Mouse (Mus musculus): ENCODE measurements around the gene Rab37. TPM values are rescaled to one million over a fixed set of nuclear protein-coding genes. Genes with fewer than 3 reads are reported as not detected.

Gene Rab37
- polyA plus RNA-seq, 1 experiment: 0.99 TPM

DNA sequence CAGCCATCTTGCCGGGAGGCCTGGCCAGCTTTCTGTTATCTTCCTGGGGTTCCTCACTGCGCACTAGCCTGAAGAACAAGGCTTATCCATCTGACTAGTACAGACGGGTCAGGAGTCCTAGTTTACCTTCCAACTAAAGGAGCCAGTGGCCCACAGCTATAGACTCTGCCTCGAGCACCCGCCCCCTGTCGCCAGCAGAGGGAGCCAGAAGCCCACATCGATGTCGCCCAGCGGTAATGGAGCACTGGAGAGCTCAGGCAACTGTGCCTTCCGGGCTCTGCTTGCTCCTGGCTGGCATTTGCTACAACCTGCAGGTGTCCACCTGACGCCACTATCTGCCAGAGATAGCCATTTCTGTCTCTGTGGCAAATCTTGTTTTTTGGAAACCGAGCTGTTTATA is 111.1 kb downstream of the Rab37 start:
- TF ChIP-seq POLR2A (IDR thresholded peaks at IDR 0.05; ENCODE audit: insufficient read depth, low read length) (no peak), CTCF (IDR thresholded peaks at IDR 0.05; ENCODE audit: low read depth, low read length) (peak; percentile 93)
- Histone ChIP-seq H3K9ac (ENCODE audit: low read depth, poor library complexity, severe bottlenecking) (no peak overlapping the region), H3K4me3 (ENCODE audit: low read depth, low read length) (no peak overlapping the region), H3K9me3 (replicated peaks; ENCODE audit: control insufficient read depth, insufficient read depth, low read length, poor library complexity, severe bottlenecking) (no peaks in the 10 kb centered on the region), H3K36me3 (ENCODE audit: control insufficient read depth, insufficient read depth, low read length, poor library complexity, severe bottlenecking) (no peaks in the 10 kb centered on the region), H3K27ac (ENCODE audit: insufficient read depth, low read length) (no peak overlapping the region), H3K27me3 (ENCODE audit: control insufficient read depth, insufficient read depth, low read length, poor library complexity, severe bottlenecking) (no peaks in the 10 kb centered on the region), H3K4me1 (ENCODE audit: control insufficient read depth, insufficient read depth, low read length) (no peaks in the 10 kb centered on the region)

DNA sequence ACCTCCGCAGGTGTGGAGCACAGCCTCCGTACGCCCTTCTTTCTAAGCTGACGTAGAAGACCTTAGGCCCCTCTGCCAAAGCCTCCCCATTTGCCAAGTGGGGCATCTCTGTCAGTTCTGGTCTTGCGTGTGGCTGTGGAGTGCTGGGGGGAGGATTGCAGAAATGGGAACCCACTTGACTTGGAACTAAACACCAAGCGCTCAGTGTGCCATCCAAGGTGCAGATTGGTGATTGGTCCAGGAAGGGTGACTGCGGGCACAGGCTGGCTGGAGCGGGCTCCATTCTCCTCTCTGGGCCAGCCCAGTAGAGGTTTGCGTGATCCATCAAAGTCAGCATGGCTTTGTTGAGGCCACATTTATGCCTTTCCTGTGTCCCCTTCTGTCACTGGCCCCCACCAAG is 111.5 kb downstream of the Rab37 start:
- no peak overlapping the region for H3K9ac ChIP-seq (ENCODE audit: low read depth, poor library complexity, severe bottlenecking)
- no peaks in the 10 kb centered on the region for H3K27me3 ChIP-seq (ENCODE audit: control insufficient read depth, insufficient read depth, low read length, poor library complexity, severe bottlenecking)
- no peaks in the 10 kb centered on the region for H3K36me3 ChIP-seq (ENCODE audit: control insufficient read depth, insufficient read depth, low read length, poor library complexity, severe bottlenecking)
- TF ChIP-seq EP300 (IDR thresholded peaks at IDR 0.05; ENCODE audit: insufficient read depth, low read depth, low read length) (no peak), POLR2A (IDR thresholded peaks at IDR 0.05; ENCODE audit: insufficient read depth, low read length) (no peak), CTCF (IDR thresholded peaks at IDR 0.05; ENCODE audit: low read depth, low read length) (no peak)
- no peak overlapping the region for H3K27ac ChIP-seq (ENCODE audit: insufficient read depth, low read length)
- no peaks in the 10 kb centered on the region for H3K9me3 ChIP-seq (replicated peaks; ENCODE audit: control insufficient read depth, insufficient read depth, low read length, poor library complexity, severe bottlenecking)
- H3K4me3 ChIP-seq (ENCODE audit: low read depth, low read length): no peak overlapping the region
- no peaks in the 10 kb centered on the region for H3K4me1 ChIP-seq (ENCODE audit: control insufficient read depth, insufficient read depth, low read length)

DNA sequence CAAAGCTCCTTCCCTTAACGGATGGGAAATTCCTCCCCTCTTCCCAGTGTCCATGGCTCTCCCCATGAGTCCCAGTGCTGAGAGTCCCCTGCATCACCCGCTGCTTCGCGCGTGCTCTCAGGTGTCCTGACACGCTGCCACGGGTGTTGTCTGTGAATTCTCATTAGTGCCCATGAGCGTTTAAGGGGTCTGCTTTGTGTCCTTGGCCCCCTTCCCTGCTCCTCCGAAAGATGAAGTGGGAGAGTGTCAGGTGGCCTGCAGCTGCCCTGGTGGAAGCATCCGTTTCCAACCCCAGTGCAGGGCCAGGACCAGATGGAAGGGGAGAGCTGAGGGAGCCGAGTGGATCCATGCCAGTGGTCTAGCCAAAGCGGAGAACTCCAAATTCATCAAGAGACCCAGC is 116.9 kb downstream of the Rab37 start:
- H3K36me3 ChIP-seq (ENCODE audit: control insufficient read depth, insufficient read depth, low read length, poor library complexity, severe bottlenecking): no peaks in the 10 kb centered on the region
- H3K4me3 ChIP-seq (ENCODE audit: low read depth, low read length): no peak overlapping the region
- H3K9me3 ChIP-seq (replicated peaks; ENCODE audit: control insufficient read depth, insufficient read depth, low read length, poor library complexity, severe bottlenecking): no peaks in the 10 kb centered on the region
- peaks cover 2% of the 10 kb centered on the region for H3K4me1 ChIP-seq (ENCODE audit: control insufficient read depth, insufficient read depth, low read length)
- no peak overlapping the region for H3K9ac ChIP-seq (ENCODE audit: low read depth, poor library complexity, severe bottlenecking)
- H3K27ac ChIP-seq (ENCODE audit: insufficient read depth, low read length): no peak overlapping the region
- TF ChIP-seq EP300 (IDR thresholded peaks at IDR 0.05; ENCODE audit: insufficient read depth, low read depth, low read length): no peak
- no peak for TF ChIP-seq CTCF (IDR thresholded peaks at IDR 0.05; ENCODE audit: low read depth, low read length)
- no peak for TF ChIP-seq POLR2A (IDR thresholded peaks at IDR 0.05; ENCODE audit: insufficient read depth, low read length)
- no peaks in the 10 kb centered on the region for H3K27me3 ChIP-seq (ENCODE audit: control insufficient read depth, insufficient read depth, low read length, poor library complexity, severe bottlenecking)

DNA sequence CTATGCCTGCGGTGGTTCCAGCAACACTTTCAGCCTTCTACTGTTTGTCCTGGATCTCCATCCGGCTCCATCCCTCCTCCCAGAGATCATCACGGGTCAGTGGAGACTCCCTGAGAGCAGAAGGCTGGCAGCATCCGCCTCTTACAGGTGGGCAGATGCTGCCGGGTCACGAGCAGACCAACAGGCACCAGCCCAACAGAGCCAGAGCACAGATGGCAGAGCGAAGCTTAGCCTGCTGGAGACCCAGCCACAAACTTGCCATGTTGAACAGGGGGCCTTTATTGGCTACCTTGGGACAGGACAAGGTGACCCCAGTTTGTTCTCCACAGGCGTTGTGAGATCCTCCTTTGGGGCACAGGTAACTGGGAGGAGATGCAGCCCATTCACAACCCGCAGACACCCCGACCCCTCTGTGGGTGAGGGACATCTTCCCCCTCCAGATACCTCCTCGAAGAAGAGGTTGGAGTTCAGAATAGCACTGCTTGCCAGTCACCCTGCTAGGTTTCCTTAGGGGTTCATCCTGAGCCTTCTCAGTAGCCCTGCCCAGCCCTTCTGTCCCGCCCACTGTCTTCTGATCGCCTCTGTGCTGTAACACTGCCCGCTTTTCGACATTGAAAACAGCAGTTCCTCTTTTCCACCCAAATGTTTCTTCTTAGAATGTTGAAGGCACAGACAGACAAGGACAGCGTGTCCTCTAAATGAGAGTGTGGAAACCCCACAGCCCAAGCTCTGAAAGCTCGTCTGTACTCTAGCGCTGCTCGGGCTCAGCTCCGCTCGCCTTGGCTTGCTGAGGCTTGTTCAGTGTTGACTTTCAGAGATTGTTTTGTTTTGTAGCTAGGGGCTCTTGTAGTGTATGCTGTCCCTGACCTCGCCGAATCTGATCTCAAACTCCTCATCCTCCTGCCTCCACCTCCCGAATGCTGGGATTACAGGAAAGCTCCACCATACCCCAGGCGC is 117.8 kb downstream of the Rab37 start:
- peaks cover 2% of the 10 kb centered on the region for H3K4me1 ChIP-seq (ENCODE audit: control insufficient read depth, insufficient read depth, low read length)
- no peaks in the 10 kb centered on the region for H3K36me3 ChIP-seq (ENCODE audit: control insufficient read depth, insufficient read depth, low read length, poor library complexity, severe bottlenecking)
- no peak for TF ChIP-seq EP300 (IDR thresholded peaks at IDR 0.05; ENCODE audit: insufficient read depth, low read depth, low read length)
- TF ChIP-seq POLR2A (IDR thresholded peaks at IDR 0.05; ENCODE audit: insufficient read depth, low read length): no peak
- TF ChIP-seq CTCF (IDR thresholded peaks at IDR 0.05; ENCODE audit: low read depth, low read length): no peak
- H3K4me3 ChIP-seq (ENCODE audit: low read depth, low read length): no peak overlapping the region
- H3K27ac ChIP-seq (ENCODE audit: insufficient read depth, low read length): no peak overlapping the region
- no peaks in the 10 kb centered on the region for H3K9me3 ChIP-seq (replicated peaks; ENCODE audit: control insufficient read depth, insufficient read depth, low read length, poor library complexity, severe bottlenecking)
- H3K27me3 ChIP-seq (ENCODE audit: control insufficient read depth, insufficient read depth, low read length, poor library complexity, severe bottlenecking): no peaks in the 10 kb centered on the region
- H3K9ac ChIP-seq (ENCODE audit: low read depth, poor library complexity, severe bottlenecking): 0 out of 2 replicates have a peak overlapping the region, but pooled peaks have one; percentile 8

DNA sequence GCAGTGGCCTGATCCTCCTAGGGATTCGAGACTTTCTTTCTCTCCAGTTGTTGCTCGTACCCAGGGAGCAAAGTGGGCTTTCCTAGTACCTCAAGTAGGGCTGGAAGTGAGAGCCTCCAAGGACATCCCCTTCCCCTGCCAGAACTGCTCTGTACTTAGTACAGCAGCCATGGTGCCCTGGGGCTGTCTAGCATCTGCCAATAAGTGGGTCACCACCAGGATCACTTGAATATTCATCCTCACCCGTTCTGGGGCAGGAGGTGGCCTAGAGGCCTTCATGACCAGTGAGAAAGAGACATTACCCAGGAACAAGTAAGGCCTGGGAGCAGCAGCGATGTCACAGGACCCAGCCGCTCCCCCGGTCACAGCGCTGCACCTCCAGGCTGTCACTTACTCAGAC is 118.7 kb downstream of the Rab37 start:
- Histone ChIP-seq H3K36me3 (ENCODE audit: control insufficient read depth, insufficient read depth, low read length, poor library complexity, severe bottlenecking) (no peaks in the 10 kb centered on the region), H3K27ac (ENCODE audit: insufficient read depth, low read length) (no peak overlapping the region), H3K4me1 (ENCODE audit: control insufficient read depth, insufficient read depth, low read length) (peaks cover 2% of the 10 kb centered on the region), H3K9me3 (replicated peaks; ENCODE audit: control insufficient read depth, insufficient read depth, low read length, poor library complexity, severe bottlenecking) (no peaks in the 10 kb centered on the region), H3K4me3 (ENCODE audit: low read depth, low read length) (no peak overlapping the region), H3K27me3 (ENCODE audit: control insufficient read depth, insufficient read depth, low read length, poor library complexity, severe bottlenecking) (no peaks in the 10 kb centered on the region), H3K9ac (ENCODE audit: low read depth, poor library complexity, severe bottlenecking) (no peak overlapping the region)
- TF ChIP-seq CTCF (IDR thresholded peaks at IDR 0.05; ENCODE audit: low read depth, low read length) (no peak), EP300 (IDR thresholded peaks at IDR 0.05; ENCODE audit: insufficient read depth, low read depth, low read length) (no peak), POLR2A (IDR thresholded peaks at IDR 0.05; ENCODE audit: insufficient read depth, low read length) (no peak)

Other genes starting within 250 kb of the Rab37 start
- gene Gprc5c, start 240.3 kb upstream of the Rab37 start, polyA plus RNA-seq (2011; ENCODE audit: insufficient read depth, insufficient read length, low read depth, missing spikeins): 48.8 and 57.0 TPM in 2 replicates
- gene Cd300a, start 201.4 kb upstream of the Rab37 start, polyA plus RNA-seq (2011; ENCODE audit: insufficient read depth, insufficient read length, low read depth, missing spikeins): 0.78 and 2.3 TPM in 2 replicates
- not detected in 2 replicates for gene Cd300lb, start 157.0 kb upstream of the Rab37 start, polyA plus RNA-seq (2011; ENCODE audit: insufficient read depth, insufficient read length, low read depth, missing spikeins)
- not detected in 2 replicates for gene Cd300c, start 122.3 kb upstream of the Rab37 start, polyA plus RNA-seq (2011; ENCODE audit: insufficient read depth, insufficient read length, low read depth, missing spikeins)
- gene Cd300ld, start 101.5 kb upstream of the Rab37 start, polyA plus RNA-seq (2011; ENCODE audit: insufficient read depth, insufficient read length, low read depth, missing spikeins): not detected in 2 replicates
- gene Cd300c2, start 89.6 kb upstream of the Rab37 start, polyA plus RNA-seq (2011; ENCODE audit: insufficient read depth, insufficient read length, low read depth, missing spikeins): not detected in 2 replicates
- gene Cd300ld2, start 75.2 kb upstream of the Rab37 start, polyA plus RNA-seq (2011; ENCODE audit: insufficient read depth, insufficient read length, low read depth, missing spikeins): not detected in 2 replicates
- gene Cd300ld4, start 64.4 kb upstream of the Rab37 start, polyA plus RNA-seq (2011; ENCODE audit: insufficient read depth, insufficient read length, low read depth, missing spikeins): not detected in 2 replicates
- not detected in 2 replicates for gene Cd300ld5, start 53.7 kb upstream of the Rab37 start, polyA plus RNA-seq (2011; ENCODE audit: insufficient read depth, insufficient read length, low read depth, missing spikeins)
- gene Cd300ld3, start 43.0 kb upstream of the Rab37 start, polyA plus RNA-seq (2011; ENCODE audit: insufficient read depth, insufficient read length, low read depth, missing spikeins): not detected in 2 replicates
- not detected in 2 replicates for gene Cd300e, start 29.3 kb upstream of the Rab37 start, polyA plus RNA-seq (2011; ENCODE audit: insufficient read depth, insufficient read length, low read depth, missing spikeins)
- gene Cd300lf, start 42.6 kb downstream of the Rab37 start, polyA plus RNA-seq (2011; ENCODE audit: insufficient read depth, insufficient read length, low read depth, missing spikeins): 1.1 TPM in 1 of 2 replicates, not detected in the other
- 73.2 and 77.8 TPM in 2 replicates for gene Slc9a3r1, start 71.9 kb downstream of the Rab37 start, polyA plus RNA-seq (2011; ENCODE audit: insufficient read depth, insufficient read length, low read depth, missing spikeins)
- 4.8 and 8.0 TPM in 2 replicates for gene Tmem104, start 96.1 kb downstream of the Rab37 start, polyA plus RNA-seq (2011; ENCODE audit: insufficient read depth, insufficient read length, low read depth, missing spikeins)
- gene Nat9, start 96.4 kb downstream of the Rab37 start, polyA plus RNA-seq (2011; ENCODE audit: insufficient read depth, insufficient read length, low read depth, missing spikeins): 13.1 and 16.2 TPM in 2 replicates
- gene Grin2c, start 175.8 kb downstream of the Rab37 start, polyA plus RNA-seq (2011; ENCODE audit: insufficient read depth, insufficient read length, low read depth, missing spikeins): 0.13 TPM in 1 of 2 replicates, not detected in the other
- gene Fdxr, start 185.6 kb downstream of the Rab37 start, polyA plus RNA-seq (2011; ENCODE audit: insufficient read depth, insufficient read length, low read depth, missing spikeins): 11.6 and 12.8 TPM in 2 replicates
- 6.7 and 7.1 TPM in 2 replicates for gene Fads6, start 206.2 kb downstream of the Rab37 start, polyA plus RNA-seq (2011; ENCODE audit: insufficient read depth, insufficient read length, low read depth, missing spikeins)
- not detected in 2 replicates for gene Otop2, start 215.7 kb downstream of the Rab37 start, polyA plus RNA-seq (2011; ENCODE audit: insufficient read depth, insufficient read length, low read depth, missing spikeins)
- 0.24 and 0.33 TPM in 2 replicates for gene Ush1g, start 230.6 kb downstream of the Rab37 start, polyA plus RNA-seq (2011; ENCODE audit: insufficient read depth, insufficient read length, low read depth, missing spikeins)
- not detected in 2 replicates for gene Otop3, start 243.3 kb downstream of the Rab37 start, polyA plus RNA-seq (2011; ENCODE audit: insufficient read depth, insufficient read length, low read depth, missing spikeins)